Mouse (Mus musculus) midbrain, embryonic 11.5 days (tissue): ENCODE data around the gene Prkacb. TPM values are rescaled to one million over a fixed set of nuclear protein-coding genes. Genes with fewer than 3 reads are reported as not detected.

Source experiments
- ATAC-seq: fragments of 200-750 bp; cut with Nextera tagmentation; 2 replicates; pipeline ENCODE4 v1.8.0; 2017; ENCODE audit warnings: moderate TSS enrichment, moderate library complexity; ENCODE audit not compliant: low FRiP score
- DNase-seq: peaks from one replicate; pipeline ENCODE4 v3.0.0; 2015; ENCODE audit warnings: low spot score; ENCODE audit errors: missing footprints
- H3K27ac ChIP-seq: fragments of 300-500 bp; sonication (generic); 2 replicates; pipeline ENCODE4 v1.5.1; 2014; ENCODE audit warnings: low read depth, low read length
- H3K27me3 ChIP-seq: fragments of 300-500 bp; sonication (generic); 2 replicates; pipeline ENCODE4 v1.6.1; 2014; ENCODE audit warnings: mild to moderate bottlenecking, low read length, moderate library complexity, mixed read lengths; ENCODE audit not compliant: control insufficient read depth, insufficient read depth
- H3K36me3 ChIP-seq: fragments of 300-500 bp; sonication (generic); 2 replicates; pipeline ENCODE4 v1.6.1; 2014; ENCODE audit warnings: mild to moderate bottlenecking, low read length, moderate library complexity, mixed read lengths; ENCODE audit not compliant: control insufficient read depth, insufficient read depth
- H3K4me1 ChIP-seq: fragments of 300-500 bp; sonication (generic); 2 replicates; pipeline ENCODE4 v1.6.1; 2014; ENCODE audit warnings: low read length; ENCODE audit not compliant: control insufficient read depth, insufficient read depth
- H3K4me2 ChIP-seq: fragments of 300-500 bp; sonication (generic); 2 replicates; pipeline ENCODE4 v1.6.1; 2014; ENCODE audit warnings: mild to moderate bottlenecking, moderate library complexity
- H3K4me3 ChIP-seq: fragments of 300-500 bp; sonication (generic); 2 replicates; pipeline ENCODE4 v1.5.1; 2014; ENCODE audit warnings: low read depth, low read length
- H3K9ac ChIP-seq: fragments of 300-500 bp; sonication (generic); 2 replicates; pipeline ENCODE4 v1.6.1; 2014; ENCODE audit warnings: low read length
- H3K9me3 ChIP-seq: fragments of 300-500 bp; sonication (generic); 2 replicates; pipeline ENCODE4 v1.6.1; 2016; ENCODE audit warnings: low read length; ENCODE audit not compliant: control insufficient read depth
- whole genome bisulfite sequencing: fragments of 180-500 bp; shearing (Covaris S2); extraction: QIAGEN DNeasy Blood & Tissue Kit; methylation state at CpG from one replicate; pipeline ENCODE4 v1.1.7; 2014; 5-methylcytosine and 5-hydroxymethylcytosine counted together
- polyA plus RNA-seq: library from polyadenylated mRNA; unstranded; fragments of >200 nt; fragmentation: Nextera tagmentation; extraction: Ambion mirVana; gene quantifications from 2 replicates; pipeline ENCODE4 v1.2.1, GENCODE M21; 2014

Prkacb gene
- polyA plus RNA-seq, 1 experiment from 2014 or later, result 73.0 TPM

DNA sequence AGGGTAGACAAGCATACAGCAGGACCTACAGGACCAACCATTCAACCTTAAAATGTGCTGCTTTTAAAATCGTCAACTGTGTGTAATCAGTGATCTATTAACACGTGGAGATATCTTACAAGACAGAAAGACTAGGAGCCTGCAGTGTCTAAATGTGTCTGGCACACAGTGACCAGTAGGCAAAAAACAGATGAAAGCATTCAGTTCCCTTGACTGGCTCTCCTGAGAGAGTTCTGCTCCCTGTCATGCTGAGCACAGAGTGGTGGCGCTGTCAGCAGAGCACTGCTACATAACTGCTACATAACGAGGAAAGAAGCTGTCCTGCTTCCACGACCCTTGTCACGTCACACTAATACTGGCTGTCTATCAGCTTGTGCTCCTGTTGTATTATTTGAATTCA is 30.2 kb downstream of the Prkacb start:
- H3K27me3 ChIP-seq, result no peaks in the 10 kb centered on the region
- no peaks in the 10 kb centered on the region for H3K9me3 ChIP-seq
- ATAC-seq, result no peak
- no peaks in the 10 kb centered on the region; the same call in none of the 2 replicates for H3K4me1 ChIP-seq
- WGBS, result 49% methylated on average over 6 of the region's 6 CpGs
- no peak overlapping the region for H3K4me2 ChIP-seq
- no peak overlapping the region for H3K9ac ChIP-seq
- no peak overlapping the region for H3K27ac ChIP-seq
- no peak overlapping the region for H3K4me3 ChIP-seq
- H3K36me3 ChIP-seq, result no peaks in the 10 kb centered on the region
- no peak for DNase-seq

DNA sequence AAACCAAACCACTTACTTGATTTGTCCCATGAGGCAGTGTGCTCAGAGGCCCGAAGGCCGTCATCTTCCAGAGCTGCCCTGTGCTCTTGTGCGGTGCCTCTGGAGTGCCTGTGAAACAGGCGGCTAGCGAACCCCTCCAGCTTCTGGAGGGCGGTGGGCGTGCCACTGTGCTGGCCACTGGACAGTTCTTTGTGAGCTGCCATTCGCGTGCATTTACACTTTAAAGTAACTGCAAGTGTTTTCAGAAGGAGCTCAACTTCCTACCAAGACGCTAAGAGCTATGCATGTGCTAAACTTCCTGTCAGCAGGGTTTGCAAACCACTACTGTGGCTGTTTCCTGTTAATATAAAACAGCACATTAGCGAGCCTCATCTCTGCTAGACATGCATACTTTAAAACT is 31.7 kb downstream of the Prkacb start:
- no peak overlapping the region for H3K4me3 ChIP-seq
- WGBS, result 35% methylated on average over 11 of the region's 11 CpGs
- DNase-seq (no peak), ATAC-seq (no peak)
- H3K36me3 ChIP-seq, result no peaks in the 10 kb centered on the region
- H3K27me3 ChIP-seq, result no peaks in the 10 kb centered on the region
- no peaks in the 10 kb centered on the region for H3K9me3 ChIP-seq
- no peaks in the 10 kb centered on the region; the same call in none of the 2 replicates for H3K4me1 ChIP-seq
- no peak overlapping the region for H3K9ac ChIP-seq
- no peak overlapping the region for H3K4me2 ChIP-seq
- no peak overlapping the region for H3K27ac ChIP-seq

GRCm38 (mm10) chr3:146780241-146780640 is 32.5 kb downstream of the Prkacb start:
- DNase-seq (no peak), ATAC-seq (no peak)
- Histone ChIP-seq H3K36me3 (no peaks in the 10 kb centered on the region), H3K4me1 (no peaks in the 10 kb centered on the region; the same call in none of the 2 replicates), H3K9me3 (no peaks in the 10 kb centered on the region), H3K4me3 (no peak overlapping the region), H3K27ac (no peak overlapping the region), H3K4me2 (no peak overlapping the region), H3K9ac (no peak overlapping the region), H3K27me3 (no peaks in the 10 kb centered on the region)
- WGBS, result 87% methylated on average over 3 of the region's 3 CpGs

GRCm38 (mm10) chr3:146778913-146779312 is 33.9 kb downstream of the Prkacb start:
- Histone ChIP-seq H3K9me3 (no peaks in the 10 kb centered on the region), H3K27me3 (no peaks in the 10 kb centered on the region), H3K4me1 (no peaks in the 10 kb centered on the region; the same call in none of the 2 replicates), H3K4me3 (no peak overlapping the region), H3K27ac (no peak overlapping the region), H3K4me2 (no peak overlapping the region), H3K36me3 (no peaks in the 10 kb centered on the region), H3K9ac (no peak overlapping the region)
- WGBS, result 88% methylated on average over 8 of the region's 8 CpGs
- DNase-seq, result no peak
- no peak for ATAC-seq

DNA sequence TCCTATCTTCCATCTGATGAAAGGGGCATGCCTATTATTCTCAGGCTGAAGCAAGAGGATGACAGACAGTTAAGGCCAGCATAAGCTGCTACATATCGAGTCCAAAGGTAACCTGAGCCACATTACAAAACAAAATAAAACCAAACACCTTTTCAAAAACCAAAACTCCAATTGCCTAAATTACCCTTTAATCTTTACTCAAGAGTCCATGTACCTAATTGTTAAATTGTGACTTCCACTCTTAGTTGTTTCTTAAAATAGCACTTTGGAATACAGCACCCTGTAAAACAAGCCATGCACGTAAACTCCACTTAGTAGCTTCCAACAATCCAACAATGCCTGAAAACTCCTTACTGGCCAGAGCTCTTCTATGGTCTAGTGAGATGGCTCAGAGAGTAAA is 34.3 kb downstream of the Prkacb start:
- Histone ChIP-seq H3K27me3 (no peaks in the 10 kb centered on the region), H3K9me3 (no peaks in the 10 kb centered on the region), H3K36me3 (no peaks in the 10 kb centered on the region), H3K27ac (no peak overlapping the region), H3K4me3 (no peak overlapping the region), H3K4me2 (no peak overlapping the region), H3K4me1 (no peaks in the 10 kb centered on the region; the same call in none of the 2 replicates), H3K9ac (no peak overlapping the region)
- WGBS, result 85% methylated on average over 2 of the region's 2 CpGs
- ATAC-seq (no peak), DNase-seq (no peak)

DNA sequence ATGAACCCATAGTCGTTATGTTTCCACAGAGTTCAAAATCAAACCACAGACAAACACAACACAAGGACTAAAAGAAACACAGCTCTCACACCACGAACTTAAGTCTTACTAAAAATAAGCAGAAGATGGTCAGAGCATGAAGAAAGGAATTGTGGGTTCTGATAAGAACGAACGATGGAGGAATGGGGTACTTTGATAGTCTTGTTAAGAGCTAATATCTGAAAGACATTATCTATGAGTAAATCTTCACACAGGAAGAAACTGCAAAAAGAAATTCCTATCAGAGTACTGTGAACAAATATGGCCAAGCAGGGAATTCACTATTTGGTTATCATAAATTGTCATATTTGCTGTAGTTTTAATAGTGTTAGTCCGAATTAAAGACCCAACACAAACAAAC is 36.1 kb downstream of the Prkacb start:
- no peak for ATAC-seq
- DNase-seq, result no peak
- 89% methylated on average over 5 of the region's 5 CpGs for WGBS
- H3K27me3 ChIP-seq, result no peaks in the 10 kb centered on the region
- H3K27ac ChIP-seq, result no peak overlapping the region
- H3K4me2 ChIP-seq, result no peak overlapping the region
- H3K4me1 ChIP-seq, result no peaks in the 10 kb centered on the region; the same call in none of the 2 replicates
- no peak overlapping the region for H3K4me3 ChIP-seq
- H3K9ac ChIP-seq, result no peak overlapping the region
- H3K36me3 ChIP-seq, result no peaks in the 10 kb centered on the region
- H3K9me3 ChIP-seq, result no peaks in the 10 kb centered on the region

DNA sequence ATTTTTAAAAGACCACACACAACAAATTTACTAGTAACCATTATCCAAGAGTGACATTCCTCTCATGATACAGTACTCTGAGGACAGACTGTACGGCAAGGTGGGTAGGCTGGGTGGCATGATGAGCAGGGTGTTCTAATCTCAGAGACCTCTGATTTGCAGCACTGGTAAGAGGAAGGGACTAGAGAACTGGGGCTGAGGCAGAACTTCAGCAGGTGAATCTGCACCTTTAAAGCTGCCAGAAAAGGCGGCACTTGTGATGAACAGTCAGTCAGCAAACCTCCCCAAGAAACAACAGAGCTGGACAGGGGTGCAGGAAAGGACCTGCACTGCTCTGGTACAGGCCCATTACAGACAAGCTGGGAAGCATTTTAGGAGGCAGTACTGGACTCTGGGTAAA is 41.9 kb downstream of the Prkacb start:
- WGBS, result 77% methylated on average over 2 of the region's 2 CpGs
- Histone ChIP-seq H3K27ac (no peak overlapping the region), H3K9ac (no peak overlapping the region), H3K9me3 (no peaks in the 10 kb centered on the region), H3K27me3 (no peaks in the 10 kb centered on the region), H3K4me3 (no peak overlapping the region), H3K36me3 (no peaks in the 10 kb centered on the region), H3K4me2 (no peak overlapping the region), H3K4me1 (peaks cover 3% of the 10 kb centered on the region; the same call in 1 of the 2 replicates)
- ATAC-seq, result no peak
- DNase-seq, result no peak

GRCm38 (mm10) chr3:146769940-146770659 is 42.7 kb downstream of the Prkacb start:
- peak overlapping the region; percentile 35; the same call in 1 of the 2 replicates for H3K9ac ChIP-seq
- H3K4me3 ChIP-seq, result peak overlapping the region; percentile 22; the same call in 1 of the 2 replicates
- peak overlapping the region; percentile 55; the same call in 1 of the 2 replicates for H3K27ac ChIP-seq
- WGBS, result 12% methylated on average over 17 of the region's 17 CpGs
- H3K27me3 ChIP-seq, result no peaks in the 10 kb centered on the region
- peak overlapping the region; percentile 36 for H3K4me2 ChIP-seq
- peak; percentile 79 for ATAC-seq
- H3K36me3 ChIP-seq, result no peaks in the 10 kb centered on the region
- peaks cover 3% of the 10 kb centered on the region; the same call in 1 of the 2 replicates for H3K4me1 ChIP-seq
- peak; percentile 90 for DNase-seq
- H3K9me3 ChIP-seq, result no peaks in the 10 kb centered on the region

GRCm38 (mm10) chr3:146769569-146769939 is 43.2 kb downstream of the Prkacb start:
- Histone ChIP-seq H3K36me3 (no peaks in the 10 kb centered on the region), H3K9me3 (no peaks in the 10 kb centered on the region), H3K4me1 (peaks cover 3% of the 10 kb centered on the region; the same call in 1 of the 2 replicates), H3K4me3 (peak overlapping the region; percentile 22; the same call in 1 of the 2 replicates), H3K27ac (no peak overlapping the region), H3K27me3 (no peaks in the 10 kb centered on the region), H3K9ac (peak overlapping the region; percentile 35; the same call in 1 of the 2 replicates), H3K4me2 (peak overlapping the region; percentile 36)
- WGBS, result 19% methylated on average over 2 of the region's 2 CpGs
- ATAC-seq (peak; percentile 26; the same call in 1 of the 2 replicates), DNase-seq (no peak)
